Mouse (Mus musculus) NIH3T3 (cell line): ENCODE results near the gene Uba2.

Source experiments
- DNase-seq: peaks from one replicate; pipeline ENCODE4 v3.0.0-alpha.2; 2012; ENCODE audit warnings: low read depth

Gene Uba2

GRCm38 (mm10) chr7:34166850-34167249 is 2.5 kb downstream of the Uba2 start:
- DNase-seq: peak; percentile 82

GRCm38 (mm10) chr7:34165999-34166398 is 3.4 kb downstream of the Uba2 start:
- DNase-seq: no peak

GRCm38 (mm10) chr7:34164671-34165070 is 4.7 kb downstream of the Uba2 start:
- DNase-seq: peak; percentile 14

- no peak for DNase-seq
Observed at GRCm38 (mm10) chr7:34159167-34159566, 10.2 kb downstream of the Uba2 start.

GRCm38 (mm10) chr7:34157994-34158393 is 11.4 kb downstream of the Uba2 start:
- DNase-seq: peak; percentile 73

GRCm38 (mm10) chr7:34147193-34147592 is 22.2 kb downstream of the Uba2 start:
- no peak for DNase-seq

GRCm38 (mm10) chr7:34141123-34141522 is 28.3 kb downstream of the Uba2 start:
- no peak for DNase-seq

- no peak for DNase-seq
Observed at GRCm38 (mm10) chr7:34139493-34139892, 29.9 kb downstream of the Uba2 start.

GRCm38 (mm10) chr7:34134336-34134735 is 35.1 kb downstream of the Uba2 start:
- DNase-seq: no peak

- peak; percentile 95 for DNase-seq
Observed at GRCm38 (mm10) chr7:34133117-34133762, 36.2 kb downstream of the Uba2 start, which contains the start of gene Wtip. TSS of gene Wtip (minus strand) at chr7:34133268.

GRCm38 (mm10) chr7:34132355-34133079 is 36.9 kb downstream of the Uba2 start:
- peak; percentile 67 for DNase-seq

GRCm38 (mm10) chr7:34131959-34132354 is 37.4 kb downstream of the Uba2 start:
- peak; percentile 24 for DNase-seq

- DNase-seq: peak; percentile 77
Observed at GRCm38 (mm10) chr7:34131118-34131517, 38.3 kb downstream of the Uba2 start.

GRCm38 (mm10) chr7:34126291-34126690 is 43.1 kb downstream of the Uba2 start:
- no peak for DNase-seq

- DNase-seq: no peak
Observed at GRCm38 (mm10) chr7:34125346-34125745, 44.1 kb downstream of the Uba2 start.

- DNase-seq: peak; percentile 54
Observed at GRCm38 (mm10) chr7:34122987-34123720, 46.2 kb downstream of the Uba2 start.

GRCm38 (mm10) chr7:34120636-34121035 is 48.8 kb downstream of the Uba2 start:
- DNase-seq: peak; percentile 73

- DNase-seq: no peak
Observed at GRCm38 (mm10) chr7:34116601-34117000, 52.8 kb downstream of the Uba2 start.

GRCm38 (mm10) chr7:34109190-34109589 is 60.2 kb downstream of the Uba2 start:
- no peak for DNase-seq

- no peak for DNase-seq
Observed at GRCm38 (mm10) chr7:34101276-34101675, 68.1 kb downstream of the Uba2 start.

- DNase-seq: no peak
Observed at GRCm38 (mm10) chr7:34100002-34100401, 69.4 kb downstream of the Uba2 start.

- DNase-seq: no peak
Observed at GRCm38 (mm10) chr7:34094911-34095481, 74.4 kb downstream of the Uba2 start, which contains the start of gene Scgb1b30. TSS of gene Scgb1b30 (plus strand) at chr7:34095431.
